Mouse (Mus musculus) right cerebral cortex, adult 2 months (tissue): ENCODE results near the gene Lsamp.
A peak's percentile ranks its signal among the peaks of the same experiment; 100 is the strongest.

Source experiments
- DNase-seq, 2 experiments: peaks; one replicate each; pipeline ENCODE4 v3.0.0; 2021 to 2022; ENCODE audit warnings: low spot score in 2 of 2

Lsamp gene

DNA sequence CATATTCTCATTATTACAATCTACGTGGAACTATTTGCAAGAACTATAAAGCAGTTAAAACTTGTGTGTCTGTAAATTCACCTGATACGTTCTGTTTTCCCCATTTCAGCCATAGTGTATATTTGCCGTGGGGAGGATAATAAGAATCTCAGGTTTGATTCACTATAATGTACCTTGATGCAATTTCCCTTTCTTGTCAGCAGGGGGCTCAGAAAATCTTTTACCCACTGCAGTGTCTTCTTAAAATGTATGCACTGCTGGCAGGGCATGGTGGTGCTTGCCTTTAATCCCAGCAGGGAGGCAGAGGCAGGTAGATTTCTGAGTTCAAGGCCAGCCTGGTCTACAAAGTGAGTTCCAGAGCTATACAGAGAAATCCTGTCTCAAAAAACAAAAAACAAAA, 287.7 kb downstream of the Lsamp start:
- DNase-seq = no peak

DNA sequence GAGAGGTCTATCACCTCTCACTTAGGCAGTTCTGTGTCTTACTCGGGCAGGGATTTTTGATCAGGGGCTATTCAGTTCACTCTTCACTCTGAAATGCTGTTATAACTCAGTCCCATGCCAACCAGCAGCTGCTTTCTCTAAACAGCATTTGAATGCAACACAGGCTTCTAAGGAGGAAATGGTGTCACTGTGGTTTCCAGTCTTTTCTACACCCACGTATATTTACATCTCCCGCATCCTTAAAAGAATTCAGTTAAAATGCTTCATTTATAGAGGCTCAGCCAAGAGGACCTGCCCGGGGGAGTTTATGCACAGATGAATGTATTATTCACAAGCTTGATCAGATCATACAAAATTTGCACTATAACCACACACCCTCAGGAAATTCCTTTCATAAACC, 306.0 kb downstream of the Lsamp start:
- peak; percentile 11 to 25 for DNase-seq

DNA sequence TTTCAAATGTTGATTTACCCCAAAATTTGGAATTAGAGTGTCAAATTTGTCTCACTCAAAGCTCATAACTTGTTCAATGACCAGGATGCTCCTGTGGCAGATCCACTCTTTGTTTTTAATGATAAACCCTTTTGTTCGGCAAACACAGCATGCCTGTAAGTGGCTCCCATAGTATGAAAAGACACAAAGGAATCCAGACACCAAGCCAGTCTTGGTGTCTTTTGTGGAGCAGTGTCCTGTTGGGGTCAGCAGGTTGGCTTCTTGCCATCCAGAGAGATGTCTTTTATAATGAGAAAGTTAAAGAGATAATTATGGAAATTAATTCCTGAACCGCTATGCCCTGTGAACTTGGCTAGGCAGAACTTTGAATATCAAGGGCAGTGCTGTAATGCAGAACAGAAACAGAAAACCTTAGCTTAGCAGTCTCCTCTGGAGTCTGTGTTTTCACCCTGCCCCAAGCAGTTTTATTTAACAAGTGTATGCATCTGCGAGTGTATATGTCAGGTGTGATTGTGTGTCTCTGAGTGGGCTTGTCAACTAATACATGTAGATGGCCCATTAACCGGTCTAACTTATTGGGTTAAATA, 310.2 kb downstream of the Lsamp start:
- DNase-seq = no peak

DNA sequence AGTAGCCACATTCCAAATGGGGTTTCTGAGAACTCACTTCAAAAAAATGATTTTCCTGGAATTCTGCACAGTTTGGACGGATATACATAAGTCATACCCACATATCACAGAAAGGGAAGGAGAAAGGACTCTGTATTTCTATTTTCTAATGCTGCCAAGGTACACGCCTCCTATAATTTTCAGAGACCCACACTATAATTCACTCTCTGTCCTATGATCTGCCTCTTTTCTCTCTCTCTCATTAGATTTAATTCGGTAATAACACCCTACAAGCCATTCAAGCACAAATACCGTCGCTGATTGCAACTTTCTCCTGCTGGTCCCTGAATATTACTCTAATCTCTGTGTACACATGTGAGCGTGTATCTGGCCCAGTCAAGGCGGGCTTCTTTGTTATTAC, 311.1 kb downstream of the Lsamp start:
- no peak for DNase-seq

DNA sequence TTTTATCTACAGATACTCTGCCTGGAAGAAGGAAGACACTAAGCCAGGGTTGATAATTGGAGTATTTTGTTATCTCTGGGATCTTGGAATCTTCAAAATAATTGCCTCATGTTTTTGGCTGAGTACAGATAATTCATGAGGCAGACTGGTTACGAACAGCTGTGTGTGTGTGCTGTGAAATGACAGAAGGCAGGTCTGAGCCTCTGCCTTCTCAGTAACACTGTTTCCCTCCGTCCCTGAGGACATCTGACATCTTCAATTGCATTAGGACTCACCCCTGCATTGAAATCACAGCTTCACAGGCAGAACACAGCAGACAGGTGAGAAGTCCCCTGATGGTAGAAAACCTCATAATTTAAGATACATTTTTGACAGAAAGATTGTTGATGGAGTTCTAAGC, 323.5 kb downstream of the Lsamp start:
- no peak for DNase-seq

DNA sequence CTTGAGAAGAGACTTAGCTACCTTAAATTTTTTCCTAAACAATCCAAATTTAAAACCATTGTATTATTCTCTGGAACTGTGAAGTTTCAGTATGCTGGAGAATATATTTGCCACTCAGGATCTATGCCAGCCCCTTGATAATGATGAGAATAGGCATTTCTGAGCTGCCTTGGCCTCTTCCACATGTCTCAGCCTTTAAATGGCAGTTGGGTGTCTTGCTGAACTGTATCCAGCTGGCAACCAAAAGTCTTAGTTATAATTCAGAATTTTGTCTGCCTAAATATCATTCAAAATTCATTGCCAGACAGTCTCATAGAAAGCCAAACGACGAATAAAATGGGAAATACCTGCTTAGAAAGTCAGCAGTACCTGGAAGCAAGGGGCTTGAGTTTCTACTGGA, 332.0 kb downstream of the Lsamp start:
- DNase-seq = no peak

DNA sequence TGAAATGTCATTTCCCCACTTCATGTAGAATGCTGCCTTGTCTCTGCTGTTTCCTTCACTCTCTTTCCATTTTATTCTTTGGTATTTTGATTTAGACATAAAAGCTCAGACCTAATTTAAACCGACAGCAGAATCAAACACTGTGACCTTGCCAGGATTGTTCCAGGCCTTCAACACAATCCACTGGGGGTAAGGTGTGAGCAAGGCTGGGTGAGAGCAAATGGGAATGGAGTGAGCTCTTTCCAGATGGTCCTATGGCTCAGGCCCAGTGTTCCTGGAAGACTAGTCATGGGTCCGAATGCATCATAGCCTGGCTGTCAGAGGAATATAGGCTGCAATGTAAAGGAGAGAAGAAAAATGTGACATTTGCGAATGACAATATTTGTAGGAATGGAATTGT, 340.6 kb downstream of the Lsamp start:
- no peak for DNase-seq

DNA sequence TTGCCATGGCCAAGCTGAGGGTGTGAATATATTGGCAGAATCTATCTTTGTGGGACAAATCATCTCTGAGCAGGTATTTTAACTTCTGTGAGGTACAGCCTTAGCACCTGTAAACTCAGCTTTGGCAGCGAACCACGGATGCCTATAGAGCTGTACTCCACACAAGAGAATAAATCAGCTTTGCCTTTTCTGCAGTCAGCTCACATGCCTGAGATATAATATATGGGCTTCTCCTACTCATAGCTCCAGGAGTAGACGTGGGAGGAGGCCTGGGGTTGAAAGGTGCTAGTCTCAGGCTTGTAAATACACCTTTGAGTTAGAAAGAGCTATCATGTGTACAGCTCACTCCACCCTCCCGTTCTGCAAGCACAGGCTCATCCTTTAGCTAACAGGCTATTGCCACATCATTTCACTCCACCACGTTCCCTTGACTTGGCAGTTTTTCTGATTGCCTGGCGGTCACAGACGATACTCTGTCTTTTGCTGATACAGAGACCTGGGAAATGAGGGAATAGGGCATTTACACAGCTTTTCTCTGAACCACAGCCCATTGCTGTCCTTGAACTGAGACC, 344.2 kb downstream of the Lsamp start:
- DNase-seq = no peak

DNA sequence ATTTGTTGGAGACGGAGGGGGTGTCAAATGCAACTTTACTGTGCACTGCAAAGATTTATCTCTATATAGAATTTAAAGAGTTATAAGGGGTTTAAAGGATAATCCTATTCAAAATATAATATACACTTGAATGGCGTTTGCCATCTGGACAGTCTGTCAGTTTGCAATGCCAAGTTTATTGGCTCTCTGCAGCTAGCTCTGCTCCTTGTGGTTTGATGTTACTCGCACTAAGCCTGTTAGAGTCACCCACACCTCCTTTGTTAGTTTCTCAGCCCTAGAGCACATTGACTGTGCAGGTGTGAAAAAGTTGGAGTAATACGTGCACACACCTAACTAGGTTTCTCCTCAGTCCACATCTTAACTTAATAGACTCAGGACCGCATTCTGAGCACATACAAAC, 385.5 kb downstream of the Lsamp start:
- no peak for DNase-seq

DNA sequence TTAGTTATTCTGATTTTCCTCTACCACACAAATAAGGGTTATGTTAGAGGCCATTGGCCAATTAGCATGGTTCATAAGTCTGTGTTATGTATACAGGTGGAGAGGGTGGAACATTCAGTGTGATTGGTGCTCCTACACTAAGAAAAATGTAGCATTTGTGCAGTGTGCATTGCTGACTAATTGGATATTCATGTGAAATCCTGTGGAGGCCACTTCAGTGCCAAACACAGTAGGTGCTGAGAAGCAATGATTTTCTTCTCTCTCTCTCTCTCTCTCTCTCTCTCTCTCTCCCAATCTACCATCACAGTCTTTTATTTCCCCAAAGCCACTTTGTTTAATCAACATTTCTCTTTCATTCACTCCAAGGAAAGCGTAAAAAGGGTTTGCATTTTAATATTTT, 387.1 kb downstream of the Lsamp start:
- DNase-seq = no peak

DNA sequence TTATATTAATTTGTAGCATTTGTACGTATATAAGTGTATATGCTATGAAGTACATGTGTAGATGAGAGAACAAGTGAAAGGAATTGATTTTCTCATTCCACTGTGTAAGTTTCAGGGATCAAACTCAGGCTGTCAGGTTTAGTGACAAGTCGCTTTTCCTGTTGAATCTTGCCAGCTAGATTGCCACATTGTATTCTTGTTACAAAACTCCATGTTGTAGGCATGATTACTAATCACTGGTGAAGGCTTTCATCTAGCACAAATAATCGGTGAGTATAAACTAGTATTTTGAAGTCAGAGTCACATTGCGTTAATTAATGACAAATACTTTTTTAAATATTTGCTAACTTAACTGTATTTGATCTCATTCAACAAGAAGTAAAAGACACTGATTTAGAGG, 391.2 kb downstream of the Lsamp start:
- no peak for DNase-seq

DNA sequence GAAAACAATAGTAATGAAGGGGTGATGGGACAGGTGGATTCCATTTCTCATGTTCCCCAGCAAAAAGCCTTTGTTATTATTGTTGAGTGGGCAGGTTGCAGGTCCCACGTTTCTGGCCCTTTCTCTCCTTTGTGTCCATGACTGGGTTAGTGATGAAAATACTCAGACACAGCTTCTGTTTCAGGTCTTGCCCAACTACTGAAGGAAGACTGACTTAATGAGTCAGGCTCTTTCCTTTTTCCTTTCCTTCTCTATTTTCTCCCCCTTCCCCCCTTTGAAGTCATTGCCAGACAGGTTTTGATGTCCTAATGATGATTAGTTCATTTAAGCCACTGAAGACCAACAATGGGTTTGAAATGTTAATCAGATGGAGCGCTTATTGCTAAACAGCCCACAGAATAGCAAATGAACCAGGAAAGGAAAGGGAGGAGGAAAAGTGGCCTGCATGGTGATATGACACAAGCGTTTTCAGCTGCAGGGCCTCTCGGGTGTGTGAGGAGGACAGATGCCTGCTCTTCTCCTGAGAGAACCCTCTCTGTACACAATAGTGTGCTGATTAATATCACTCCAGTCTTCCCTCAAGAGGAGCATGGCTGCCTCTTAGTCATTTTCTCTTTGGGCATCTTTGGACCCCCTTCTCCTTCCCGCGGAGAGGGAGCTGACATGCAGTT, 393.1 kb downstream of the Lsamp start:
- no peak for DNase-seq

DNA sequence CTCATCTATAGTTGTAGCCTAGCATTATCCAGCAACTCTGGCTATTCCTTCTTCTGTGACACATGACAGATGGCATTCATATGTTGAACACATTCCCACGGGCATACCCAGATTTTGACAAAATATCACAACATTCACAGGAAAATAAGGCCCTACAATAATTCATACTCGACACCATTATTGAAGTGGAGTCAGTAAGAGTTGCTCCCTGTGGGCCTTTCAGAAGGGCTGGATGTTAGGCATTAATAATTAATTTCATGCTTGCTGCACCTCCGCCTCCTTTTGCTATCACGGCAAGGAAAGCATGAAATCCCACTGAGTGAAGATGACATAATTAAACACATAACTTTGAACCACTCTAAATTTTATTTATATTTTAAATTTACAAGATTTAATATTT, 407.9 kb downstream of the Lsamp start:
- no peak for DNase-seq

DNA sequence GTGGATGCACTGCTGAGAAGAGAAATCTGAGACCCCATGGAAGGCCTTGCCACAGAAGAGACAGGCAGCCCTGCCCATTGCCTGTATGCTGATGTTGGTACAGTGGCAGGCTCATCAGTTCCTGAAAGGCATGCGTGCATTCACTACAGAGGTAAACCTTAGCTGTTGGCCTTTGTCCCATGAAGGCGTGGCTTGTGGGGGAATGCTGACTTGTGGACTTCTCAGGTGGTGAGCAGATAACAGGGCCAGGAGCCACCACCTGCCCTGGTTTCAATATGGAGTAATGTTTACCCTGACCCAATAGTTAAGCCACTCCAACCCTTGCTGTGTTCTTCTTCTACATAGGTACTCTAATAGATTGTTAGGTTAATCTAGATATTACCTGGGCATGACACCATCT, 415.4 kb downstream of the Lsamp start:
- DNase-seq = no peak

DNA sequence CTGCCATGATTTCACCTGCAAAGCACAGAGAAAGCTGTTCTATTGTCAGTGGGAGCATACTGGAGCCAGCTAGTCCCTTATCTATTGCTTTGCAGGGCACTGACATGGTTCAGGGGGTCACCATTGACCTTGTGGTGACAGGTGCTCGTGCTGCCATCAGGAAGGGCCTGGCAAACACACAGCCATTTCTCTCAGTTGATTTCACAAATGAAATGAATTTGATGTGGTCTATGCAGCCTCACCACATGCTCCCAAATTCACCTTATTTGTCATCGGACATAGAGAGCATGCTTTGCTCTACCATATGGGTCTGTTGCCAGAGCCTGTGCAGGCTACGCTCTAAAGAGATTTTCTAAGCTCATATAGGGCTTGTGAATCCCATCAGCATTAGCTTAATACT, 450.1 kb downstream of the Lsamp start:
- no peak for DNase-seq

DNA sequence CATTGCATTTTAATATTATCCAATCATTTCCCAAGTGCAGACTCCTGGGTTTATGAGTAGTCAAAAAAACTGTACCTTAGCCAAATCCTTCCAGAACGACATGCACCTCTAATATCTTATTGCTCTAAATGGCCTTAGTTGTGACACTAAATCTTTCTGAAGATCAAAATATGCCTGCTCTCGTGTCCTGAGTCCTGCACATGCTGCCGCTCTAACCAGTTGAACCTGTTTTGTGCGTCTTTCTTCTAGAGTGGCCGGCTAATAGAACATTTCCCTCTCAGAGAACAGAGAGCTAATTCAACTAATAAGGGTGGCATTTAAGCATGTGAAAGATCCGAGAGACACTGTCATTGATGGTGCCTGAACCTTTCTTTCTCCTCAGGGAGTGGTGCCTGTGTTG, 452.3 kb downstream of the Lsamp start:
- no peak for DNase-seq

DNA sequence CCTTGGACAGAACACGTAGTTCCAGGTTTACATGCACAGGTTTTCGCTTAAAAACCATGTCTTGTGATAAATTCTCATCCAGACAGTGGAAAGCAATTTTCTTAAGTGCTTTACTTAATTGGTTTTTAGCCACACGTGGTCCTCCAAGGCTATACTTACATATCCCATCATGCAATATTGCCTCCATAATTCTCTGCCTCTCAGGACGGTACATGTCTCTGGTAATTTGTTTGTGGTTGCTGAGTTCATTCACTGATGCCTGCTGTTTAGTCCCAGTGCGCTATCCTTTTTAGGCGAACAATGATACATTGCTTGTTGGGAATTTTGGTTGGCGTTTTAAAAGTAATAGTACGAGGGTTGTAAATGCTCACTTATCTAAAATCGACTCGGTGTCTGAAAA, 453.7 kb downstream of the Lsamp start:
- DNase-seq = no peak

DNA sequence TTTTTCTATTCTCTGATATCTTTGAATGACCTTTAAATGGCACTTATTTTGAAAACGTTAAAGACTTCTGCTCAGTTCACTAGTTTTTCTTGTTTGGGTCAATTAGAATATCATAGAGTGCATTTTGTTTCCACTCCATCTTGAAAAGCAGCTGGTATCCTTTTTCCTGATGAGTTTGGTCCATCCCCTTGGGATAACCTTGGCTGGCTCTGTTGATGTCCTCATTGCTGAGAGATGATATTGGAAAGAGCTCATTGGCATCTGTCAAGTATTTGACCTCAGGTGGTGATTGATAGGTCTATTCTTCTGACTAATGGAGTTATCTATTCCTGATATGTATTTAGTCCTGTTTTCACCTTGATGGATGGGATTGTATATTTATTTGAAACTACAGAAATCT, 454.7 kb downstream of the Lsamp start:
- DNase-seq = no peak

DNA sequence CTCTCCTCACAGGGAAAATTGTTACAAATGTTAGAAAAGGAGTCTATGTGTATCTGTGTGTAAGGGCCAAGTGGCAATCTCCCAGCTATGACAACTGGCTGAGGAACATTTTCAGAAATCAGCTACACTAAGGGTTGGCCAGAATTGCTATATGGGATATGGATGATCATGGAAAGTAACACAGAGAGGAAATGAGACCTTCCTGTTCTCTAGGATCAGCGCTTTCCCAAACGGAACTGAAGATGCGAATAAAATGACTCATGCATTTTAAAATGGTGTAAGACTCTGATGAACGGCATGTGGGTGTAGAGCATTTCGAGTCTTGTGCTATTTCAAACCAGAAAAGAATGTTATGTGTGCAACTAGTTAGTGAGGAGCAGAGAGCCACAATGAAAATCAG, 462.4 kb downstream of the Lsamp start:
- DNase-seq = peak; percentile 32 to 37

DNA sequence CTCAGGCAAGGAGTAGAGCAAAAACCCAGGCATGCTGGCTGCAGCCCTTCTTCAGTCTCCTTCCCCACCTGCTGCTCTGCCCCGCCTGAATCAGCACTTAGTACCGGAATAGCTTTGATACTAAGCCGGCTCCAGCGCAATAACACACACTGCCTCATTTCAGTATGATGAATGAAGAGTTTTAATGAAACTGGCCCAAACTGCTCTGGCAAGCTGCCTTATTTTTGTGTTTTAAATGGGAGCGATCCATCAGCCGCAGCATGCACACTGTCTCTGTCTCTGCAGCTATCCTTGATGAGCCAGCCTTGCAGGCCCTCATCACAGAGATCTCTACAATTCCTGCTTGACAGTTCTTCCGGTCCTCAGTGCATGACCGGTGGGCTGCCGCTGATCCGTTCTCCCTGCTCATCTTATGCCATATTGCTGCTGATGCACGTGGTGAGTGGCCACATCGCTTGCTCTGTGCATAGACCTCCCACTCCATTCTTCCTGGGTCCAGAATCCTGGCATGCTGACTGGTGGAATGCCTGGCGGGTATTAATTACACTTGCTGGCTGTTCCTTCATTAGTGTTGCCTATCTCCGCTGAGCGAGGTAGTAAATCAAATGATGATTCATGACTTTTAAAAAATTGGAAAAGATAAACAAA, 479.4 kb downstream of the Lsamp start:
- peak; percentile 21 to 34 for DNase-seq

DNA sequence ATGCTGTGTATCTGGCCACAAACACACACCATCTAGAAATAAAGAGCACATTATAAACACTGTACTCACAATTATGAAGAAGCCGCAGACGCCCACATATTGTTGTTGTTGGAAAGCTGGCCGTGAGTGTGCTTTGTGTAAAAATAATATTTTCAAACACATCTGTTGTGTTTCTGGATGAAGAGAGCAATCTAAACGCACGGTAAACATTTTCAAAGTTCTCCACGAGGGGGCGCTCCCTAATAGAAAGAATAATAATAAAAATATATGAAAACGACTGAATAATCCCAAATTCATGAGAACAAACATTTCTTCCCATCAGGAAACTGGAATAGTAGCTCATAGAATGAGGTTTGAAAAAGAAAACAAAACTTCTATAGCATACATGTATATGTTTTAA, 482.4 kb downstream of the Lsamp start:
- peak; percentile 61 to 67 for DNase-seq

DNA sequence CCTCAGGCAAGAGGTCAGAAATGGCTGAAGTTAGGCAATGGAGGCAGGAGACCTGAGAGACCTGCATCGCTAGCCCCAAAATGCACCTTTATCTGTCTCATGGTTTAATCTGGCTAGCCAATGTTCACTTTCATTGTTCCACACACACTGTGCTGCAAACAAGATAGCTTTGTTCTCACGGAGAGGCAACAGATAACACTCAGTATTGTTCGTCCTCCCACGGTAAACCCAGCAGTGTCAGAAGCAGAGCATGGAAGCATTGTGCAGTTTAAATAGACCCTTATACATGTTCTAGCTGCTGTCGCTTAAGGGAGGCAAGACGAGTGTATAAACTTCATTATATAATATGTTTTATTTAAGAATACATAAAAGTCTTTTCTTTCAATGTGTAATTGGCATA, 486.8 kb downstream of the Lsamp start:
- DNase-seq = no peak

DNA sequence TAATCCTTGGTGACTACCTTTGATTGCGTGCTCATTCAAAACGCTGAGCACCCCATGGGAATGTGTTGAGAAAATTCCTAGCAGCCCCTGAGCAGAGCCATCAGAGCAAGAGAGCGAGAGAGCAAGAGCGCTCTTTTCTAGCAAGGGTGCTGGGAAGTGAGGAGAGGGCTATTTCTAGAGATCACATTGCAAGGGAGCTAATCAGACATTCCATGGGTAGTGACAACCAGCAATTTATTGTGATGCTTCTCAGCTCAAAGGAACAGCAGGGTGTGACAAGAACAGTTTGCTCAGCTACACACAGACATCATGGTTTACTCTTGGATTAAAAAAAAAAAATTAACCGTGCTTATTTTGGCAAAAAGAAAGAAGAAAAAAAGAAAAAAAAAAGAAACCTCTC, 487.8 kb downstream of the Lsamp start:
- no peak for DNase-seq
